Mouse (Mus musculus) olfactory bulb, adult 2 months (tissue): ENCODE measurements around the gene Ppp2r5e.

Experiments
- CTCF ChIP-seq: fragments of 200-500 bp; IDR thresholded peaks from 2 replicates; pipeline ENCODE4 v1.5.1; 2012; ENCODE audit warnings: low read depth, mild to moderate bottlenecking, low read length, moderate library complexity; ENCODE audit not compliant: insufficient read depth
- POLR2A ChIP-seq: fragments of 200-500 bp; IDR thresholded peaks from 2 replicates; pipeline ENCODE4 v1.6.1; 2012; ENCODE audit warnings: mild to moderate bottlenecking, low read depth, low read length, moderate library complexity; ENCODE audit not compliant: insufficient read depth

DNA sequence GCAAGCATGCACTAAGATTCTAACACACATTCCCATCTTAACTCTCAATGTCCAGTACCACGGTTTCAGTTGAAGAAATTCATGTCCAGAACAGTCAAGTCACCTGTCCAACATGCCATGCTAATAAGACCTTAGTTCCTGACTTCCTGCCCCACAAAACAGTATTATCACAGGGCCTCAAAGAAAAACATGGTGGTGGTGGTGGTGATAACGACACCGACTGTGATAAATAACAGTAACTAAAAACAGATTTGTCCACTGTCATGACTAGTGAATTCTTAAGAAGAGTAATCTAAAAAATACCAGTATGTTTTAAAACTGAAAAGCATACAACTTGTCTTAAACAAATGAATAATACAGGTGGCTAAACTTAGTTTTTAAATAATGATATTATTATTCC, 71.8 kb downstream of the Ppp2r5e start:
- no peak for TF ChIP-seq POLR2A
- no peak for TF ChIP-seq CTCF
